Mouse (Mus musculus): ENCODE results near the gene Dock4. TPM values are rescaled to one million over a fixed set of nuclear protein-coding genes. Genes with fewer than 3 reads are reported as not detected.
A peak's percentile ranks its signal among the peaks of the same experiment; 100 is the strongest.

Dock4 gene
- total and polyA plus RNA-seq, 3 experiments, result 0.26 to 0.67 (median 0.38) TPM

DNA sequence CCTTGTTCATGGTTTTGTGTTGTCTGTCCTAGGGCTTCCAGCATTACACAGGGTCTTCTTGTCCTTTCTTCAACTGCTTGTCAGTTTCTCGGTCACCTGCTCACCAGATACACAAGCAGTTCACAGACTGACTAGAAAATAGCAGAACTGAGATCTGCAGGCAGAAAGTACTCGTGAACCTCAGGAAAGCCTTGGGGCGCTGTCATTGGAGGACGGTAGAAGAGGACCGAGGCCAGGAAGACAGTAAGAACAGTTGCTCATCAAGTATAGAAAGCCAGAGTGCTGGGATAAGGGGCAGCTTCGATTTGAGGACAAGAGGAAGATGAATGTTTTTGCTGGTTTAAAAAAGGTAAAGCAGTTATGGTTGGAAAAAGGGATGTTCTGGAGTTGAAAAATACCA, 92.6 kb downstream of the Dock4 start:
- Histone ChIP-seq H3K4me3 (replicated peaks in 1 of 3; ENCODE audit: low read depth in 2 of 3, low read length in 2 of 3, poor library complexity in 1 of 3) (no peak overlapping the region), H3K4me1 (ENCODE audit: control insufficient read depth in 1 of 2, insufficient read depth in 2 of 2) (peaks cover 4 to 27% of the 10 kb centered on the region in 2 experiments; a peak in 3 of 4 replicates), H3K27me3 (replicated peaks) (no peaks in the 10 kb centered on the region), H3K9ac (ENCODE audit: insufficient read depth, low read depth) (no peak overlapping the region), H3K27ac (ENCODE audit: insufficient read depth, low read depth) (no peak overlapping the region), H3K4me2 (ENCODE audit: insufficient read depth, low read depth, poor library complexity, severe bottlenecking) (no peak overlapping the region), H3K9me3 (replicated peaks; ENCODE audit: low read length) (no peaks in the 10 kb centered on the region), H3K79me2 (replicated peaks; ENCODE audit: control insufficient read depth, extremely low read depth, insufficient read depth, poor library complexity, severe bottlenecking) (no peaks in the 10 kb centered on the region), H3K36me3 (replicated peaks in 1 of 2; ENCODE audit: control insufficient read depth in 1 of 2, insufficient read depth in 1 of 2, low read length in 1 of 2) (no peaks in the 10 kb centered on the region)
- in situ Hi-C loops (cut with MboI; ENCODE audit: low pct_ligation_motif_present, low pct_unique_long_range_greater_than_20kb, low sequenced_read_pairs), result no loop called here
- TF ChIP-seq RAD21 (IDR thresholded peaks at IDR 0.05; ENCODE audit: low read depth, low read length), result no peak
- no peak for TF ChIP-seq USF2 (conservative IDR thresholded peaks at IDR 0.05; ENCODE audit: low read depth, low read length)
- TF ChIP-seq NELFE (IDR thresholded peaks at IDR 0.05; ENCODE audit: low read depth, low read length), result no peak
- no peak for TF ChIP-seq TCF12 (IDR thresholded peaks at IDR 0.05; ENCODE audit: low read depth, low read length)
- TF ChIP-seq TBP (conservative IDR thresholded peaks at IDR 0.05; ENCODE audit: low read depth, low read length), result no peak
- TF ChIP-seq BHLHE40 (IDR thresholded peaks at IDR 0.05; ENCODE audit: low read depth, low read length), result 0 out of 2 replicates have a peak, but pooled peaks have one; percentile 17
- no peak for TF ChIP-seq CHD1 (IDR thresholded peaks at IDR 0.05; ENCODE audit: low read depth, low read length)
- TF ChIP-seq HCFC1 (IDR thresholded peaks at IDR 0.05; ENCODE audit: low read depth, low read length), result no peak
- dilution Hi-C loops (cut with MboI; ENCODE audit: extremely low pct_ligation_motif_present, extremely low pct_unique_long_range_greater_than_20kb, low sequenced_read_pairs), result no loop called here
- DNase-seq (ENCODE audit: extremely low read depth), result peak; percentile 39

DNA sequence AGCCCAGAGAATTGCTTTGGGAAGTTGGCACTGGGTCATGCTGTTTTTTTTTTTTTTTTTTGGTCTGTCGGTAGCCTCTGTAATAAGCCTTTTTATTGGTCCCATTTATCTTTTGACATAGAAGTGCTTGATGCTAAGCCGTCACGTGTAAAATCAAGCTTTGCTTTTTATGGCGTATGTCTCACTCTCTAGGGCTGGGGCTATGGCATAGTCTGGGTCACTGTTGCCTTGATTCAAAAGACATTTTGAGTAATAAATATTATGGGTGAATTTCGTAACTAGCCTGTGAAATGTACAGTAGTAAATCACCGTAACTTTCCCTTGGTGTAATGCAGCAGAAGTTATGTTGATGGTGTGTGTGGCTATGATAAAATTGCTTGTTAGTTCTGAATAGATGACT, 93.0 kb downstream of the Dock4 start:
- Histone ChIP-seq H3K9me3 (replicated peaks; ENCODE audit: low read length) (no peaks in the 10 kb centered on the region), H3K4me2 (ENCODE audit: insufficient read depth, low read depth, poor library complexity, severe bottlenecking) (no peak overlapping the region), H3K9ac (ENCODE audit: insufficient read depth, low read depth) (no peak overlapping the region), H3K79me2 (replicated peaks; ENCODE audit: control insufficient read depth, extremely low read depth, insufficient read depth, poor library complexity, severe bottlenecking) (no peaks in the 10 kb centered on the region), H3K27me3 (replicated peaks) (no peaks in the 10 kb centered on the region), H3K36me3 (replicated peaks in 1 of 2; ENCODE audit: control insufficient read depth in 1 of 2, insufficient read depth in 1 of 2, low read length in 1 of 2) (no peaks in the 10 kb centered on the region), H3K4me1 (ENCODE audit: control insufficient read depth in 1 of 2, insufficient read depth in 2 of 2) (peaks cover 4 to 29% of the 10 kb centered on the region in 2 experiments; a peak in 3 of 4 replicates), H3K4me3 (replicated peaks in 1 of 3; ENCODE audit: low read depth in 2 of 3, low read length in 2 of 3, poor library complexity in 1 of 3) (no peak overlapping the region), H3K27ac (ENCODE audit: insufficient read depth, low read depth) (no peak overlapping the region)
- in situ Hi-C loops (cut with MboI; ENCODE audit: low pct_ligation_motif_present, low pct_unique_long_range_greater_than_20kb, low sequenced_read_pairs) (no loop called here), dilution Hi-C loops (cut with MboI; ENCODE audit: extremely low pct_ligation_motif_present, extremely low pct_unique_long_range_greater_than_20kb, low sequenced_read_pairs) (no loop called here)
- DNase-seq (ENCODE audit: extremely low read depth), result no peak
- no peak for TF ChIP-seq MAZ (IDR thresholded peaks at IDR 0.05; ENCODE audit: low read depth, low read length)
- TF ChIP-seq MXI1 (IDR thresholded peaks at IDR 0.05; ENCODE audit: low read depth, low read length), result no peak
- no peak for TF ChIP-seq RCOR1 (conservative IDR thresholded peaks at IDR 0.05; ENCODE audit: low read depth, low read length)
- TF ChIP-seq MYC (IDR thresholded peaks at IDR 0.05; ENCODE audit: low read depth, low read length), result no peak
- no peak for TF ChIP-seq ELF1 (IDR thresholded peaks at IDR 0.05; ENCODE audit: low read depth, low read length)
- TF ChIP-seq PAX5 (IDR thresholded peaks at IDR 0.05; ENCODE audit: low read length), result no peak
- no peak for TF ChIP-seq SMC3 (IDR thresholded peaks at IDR 0.05; ENCODE audit: low read depth, low read length)
- TF ChIP-seq NRF1 (IDR thresholded peaks at IDR 0.05; ENCODE audit: low read depth, low read length), result no peak
- no peak for TF ChIP-seq TCF12 (IDR thresholded peaks at IDR 0.05; ENCODE audit: low read depth, low read length)
- no peak for TF ChIP-seq ETS1 (conservative IDR thresholded peaks at IDR 0.05; ENCODE audit: low read depth, low read length)
- TF ChIP-seq MAFK (IDR thresholded peaks at IDR 0.05; ENCODE audit: insufficient replicate concordance, low read length), result no peak
- TF ChIP-seq JUN (IDR thresholded peaks at IDR 0.05; ENCODE audit: insufficient read depth, low read depth, low read length), result no peak
- no peak for TF ChIP-seq MEF2A (IDR thresholded peaks at IDR 0.05; ENCODE audit: borderline replicate concordance, low read depth, low read length)
- no peak for TF ChIP-seq TBP (conservative IDR thresholded peaks at IDR 0.05; ENCODE audit: low read depth, low read length)

Measured in CH12.LX (cell line).